In the genomic region with DNA sequence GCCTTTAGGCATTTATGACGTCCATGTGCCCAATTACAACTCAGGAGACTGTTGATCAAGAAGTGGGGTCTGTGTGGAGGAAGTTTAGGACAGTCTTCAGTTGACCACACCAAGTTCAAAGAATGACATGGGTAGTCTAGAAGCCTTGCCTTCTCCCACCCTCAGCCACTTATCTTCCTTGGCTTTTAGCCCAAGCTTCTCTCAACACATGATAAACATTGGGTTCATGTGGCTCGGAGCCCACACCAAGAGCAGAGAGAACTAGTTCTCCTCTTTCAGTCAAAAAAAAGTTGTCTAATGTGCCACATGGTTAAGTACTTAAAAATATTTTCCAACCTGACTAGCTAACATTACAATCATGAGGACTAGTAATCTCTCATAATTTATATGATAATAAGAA, we compare ENCODE assay signal across 20 mouse cellular contexts. TPM values are rescaled to one million over a fixed set of nuclear protein-coding genes. Genes with fewer than 3 reads are reported as not detected.
DNase-seq lines count a peak whose midpoint lies in the region; ATAC-seq and TF ChIP-seq lines count a peak whose summit lies in the region.
"Had no signal": no experiment of that assay in that cellular context is flagged by ENCODE, and none has a peak within 500 bp of the region (broad histone marks: within the 10 kb centered on the region; RNA-seq: fewer than 3 reads in every experiment).

No protein-coding gene starts in this region.

- DNase-seq in embryonic facial prominence, embryonic 10.5 days (ENCODE audit: low spot score) = no peak
- DNase-seq in lung, embryonic 14.5 days = peak; percentile 82
- DNase-seq in lung, adult 18-20 months = no peak
- no peak for DNase-seq in stomach, postnatal 0 days (ENCODE audit: low spot score)
- DNase-seq in cerebellum, postnatal 25 days = no peak
- DNase-seq: adrenal gland, adult 2 months; adrenal gland, postnatal 25 days; B cell, adult 2 months; cerebellum, adult 18-20 months; cerebellum, adult 9-11 months; gastrocnemius, postnatal 14 days; heart, postnatal 36 days had no signal

- no peak overlapping the region for H3K9ac ChIP-seq in embryonic facial prominence, embryonic 12.5 days
- H3K9ac ChIP-seq in lung, embryonic 14.5 days = no peak overlapping the region
- H3K9ac ChIP-seq in stomach, embryonic 14.5 days (replicated peaks; ENCODE audit: low read depth, low read length) = no peak overlapping the region
- H3K9ac ChIP-seq in stomach, postnatal 0 days (ENCODE audit: low read length) = no peak overlapping the region
- H3K9ac ChIP-seq: forebrain, embryonic 12.5 days; hindbrain, embryonic 15.5 days had no signal

- H3K9me3 ChIP-seq in embryonic facial prominence, embryonic 12.5 days = no peaks in the 10 kb centered on the region
- no peaks in the 10 kb centered on the region for H3K9me3 ChIP-seq in embryonic facial prominence, embryonic 10.5 days
- H3K9me3 ChIP-seq in lung, embryonic 14.5 days (ENCODE audit: low read depth, low read length) = no peaks in the 10 kb centered on the region
- H3K9me3 ChIP-seq in stomach, embryonic 14.5 days (ENCODE audit: control insufficient read depth, low read depth, low read length) = no peaks in the 10 kb centered on the region
- H3K9me3 ChIP-seq in stomach, postnatal 0 days (ENCODE audit: control insufficient read depth, low read length) = no peaks in the 10 kb centered on the region
- H3K9me3 ChIP-seq: forebrain, embryonic 12.5 days; hindbrain, embryonic 15.5 days had no signal

- peaks cover 3% of the 10 kb centered on the region; the same call in 1 of the 2 replicates for H3K4me1 ChIP-seq in embryonic facial prominence, embryonic 12.5 days
- H3K4me1 ChIP-seq in embryonic facial prominence, embryonic 10.5 days = no peaks in the 10 kb centered on the region; the same call in none of the 2 replicates
- H3K4me1 ChIP-seq in lung, embryonic 14.5 days (ENCODE audit: insufficient read depth) = peaks cover 6% of the 10 kb centered on the region; the same call in 1 of the 2 replicates
- H3K4me1 ChIP-seq in stomach, embryonic 14.5 days (ENCODE audit: control insufficient read depth, insufficient read depth, low read length) = no peaks in the 10 kb centered on the region
- no peaks in the 10 kb centered on the region for H3K4me1 ChIP-seq in stomach, postnatal 0 days (replicated peaks; ENCODE audit: control insufficient read depth, insufficient read depth)
- H3K4me1 ChIP-seq: forebrain, embryonic 12.5 days; hindbrain, embryonic 15.5 days had no signal

- no peaks in the 10 kb centered on the region for H3K27me3 ChIP-seq in embryonic facial prominence, embryonic 12.5 days
- no peaks in the 10 kb centered on the region for H3K27me3 ChIP-seq in embryonic facial prominence, embryonic 10.5 days (replicated peaks; ENCODE audit: low read depth, poor library complexity, severe bottlenecking)
- no peaks in the 10 kb centered on the region for H3K27me3 ChIP-seq in lung, embryonic 14.5 days (ENCODE audit: insufficient read depth, low read length)
- no peaks in the 10 kb centered on the region for H3K27me3 ChIP-seq in stomach, embryonic 14.5 days (ENCODE audit: control insufficient read depth, insufficient read depth, low read length)
- no peaks in the 10 kb centered on the region for H3K27me3 ChIP-seq in stomach, postnatal 0 days (ENCODE audit: control insufficient read depth, insufficient read depth, low read length)
- H3K27me3 ChIP-seq: forebrain, embryonic 12.5 days; hindbrain, embryonic 15.5 days had no signal

- no peak for TF ChIP-seq EP300 in stomach, postnatal 0 days (optimal IDR thresholded peaks at IDR 0.05)

- no peaks in the 10 kb centered on the region for H3K36me3 ChIP-seq in embryonic facial prominence, embryonic 12.5 days
- H3K36me3 ChIP-seq in embryonic facial prominence, embryonic 10.5 days (replicated peaks) = no peaks in the 10 kb centered on the region
- H3K36me3 ChIP-seq in lung, embryonic 14.5 days (ENCODE audit: insufficient read depth) = no peaks in the 10 kb centered on the region
- no peaks in the 10 kb centered on the region for H3K36me3 ChIP-seq in stomach, embryonic 14.5 days (ENCODE audit: control insufficient read depth, insufficient read depth, low read length)
- no peaks in the 10 kb centered on the region for H3K36me3 ChIP-seq in stomach, postnatal 0 days (ENCODE audit: control insufficient read depth, insufficient read depth, low read length)
- H3K36me3 ChIP-seq: forebrain, embryonic 12.5 days; G1E; hindbrain, embryonic 15.5 days had no signal

- 75% methylated on average over 2 of the region's 2 CpGs for whole genome bisulfite sequencing in embryonic facial prominence, embryonic 12.5 days
- WGBS in embryonic facial prominence, embryonic 10.5 days = 77% methylated on average over 2 of the region's 2 CpGs
- WGBS in lung, embryonic 14.5 days = 31% methylated on average over 2 of the region's 2 CpGs
- 64% methylated on average over 2 of the region's 2 CpGs for WGBS in stomach, embryonic 14.5 days
- 49% methylated on average over 2 of the region's 2 CpGs for WGBS in stomach, postnatal 0 days

- no peak overlapping the region for H3K4me3 ChIP-seq in embryonic facial prominence, embryonic 12.5 days
- no peak overlapping the region for H3K4me3 ChIP-seq in embryonic facial prominence, embryonic 10.5 days
- H3K4me3 ChIP-seq in lung, embryonic 14.5 days (ENCODE audit: low read depth, low read length) = no peak overlapping the region
- no peak overlapping the region for H3K4me3 ChIP-seq in stomach, embryonic 14.5 days (ENCODE audit: low read depth, low read length)
- H3K4me3 ChIP-seq in stomach, postnatal 0 days (ENCODE audit: low read depth, low read length) = no peak overlapping the region
- H3K4me3 ChIP-seq: forebrain, embryonic 12.5 days; hindbrain, embryonic 15.5 days had no signal

- no peak overlapping the region for H3K4me2 ChIP-seq in embryonic facial prominence, embryonic 12.5 days (replicated peaks)
- H3K4me2 ChIP-seq in lung, embryonic 14.5 days = no peak overlapping the region
- H3K4me2 ChIP-seq in stomach, embryonic 14.5 days (replicated peaks; ENCODE audit: low read depth, low read length) = no peak overlapping the region
- H3K4me2 ChIP-seq in stomach, postnatal 0 days (replicated peaks; ENCODE audit: low read depth) = no peak overlapping the region
- H3K4me2 ChIP-seq: forebrain, embryonic 12.5 days; hindbrain, embryonic 15.5 days had no signal

- ATAC-seq in embryonic facial prominence, embryonic 12.5 days (ENCODE audit: insufficient number of reproducible peaks, insufficient read depth, low FRiP score, low TSS enrichment) = no peak
- 0 out of 2 replicates have a peak, but pooled peaks have one; percentile 32 for ATAC-seq in lung, embryonic 14.5 days (ENCODE audit: insufficient read depth)
- no peak for ATAC-seq in stomach, embryonic 14.5 days (ENCODE audit: insufficient number of reproducible peaks, insufficient read depth, low FRiP score, low read depth)
- ATAC-seq in stomach, postnatal 0 days (ENCODE audit: low FRiP score, low TSS enrichment) = no peak
- ATAC-seq: CD4-positive, CD25-positive, alpha-beta regulatory T cell, adult 4 months; forebrain, embryonic 16.5 days; intestine, embryonic 16.5 days had no signal

- no peak for TF ChIP-seq CTCF in lung, embryonic 14.5 days (IDR thresholded peaks at IDR 0.05; ENCODE audit: low read depth)
- TF ChIP-seq CTCF in stomach, postnatal 0 days (IDR thresholded peaks at IDR 0.05; ENCODE audit: low read depth) = no peak

- peak overlapping the region; percentile 70; the same call in 1 of the 2 replicates for H3K27ac ChIP-seq in embryonic facial prominence, embryonic 12.5 days
- H3K27ac ChIP-seq in embryonic facial prominence, embryonic 10.5 days (replicated peaks) = no peak overlapping the region; the same call in 1 of the 2 replicates
- peak overlapping the region; percentile 76 for H3K27ac ChIP-seq in lung, embryonic 14.5 days (ENCODE audit: low read depth)
- 0 out of 2 replicates have a peak overlapping the region, but pooled peaks have one; percentile 6 for H3K27ac ChIP-seq in stomach, embryonic 14.5 days (ENCODE audit: low read length)
- no peak overlapping the region for H3K27ac ChIP-seq in stomach, postnatal 0 days (replicated peaks)
- H3K27ac ChIP-seq: forebrain, embryonic 12.5 days; hindbrain, embryonic 15.5 days had no signal

RNA-seq across cellular contexts. Expression of a gene that starts 55.0 kb away (rescaled TPM):
- polyA plus RNA-seq in embryonic facial prominence, embryonic 12.5 days (2016; fragmentation: Nextera tagmentation; extraction: Ambion mirVana) = 25.7 and 26.1 TPM in 2 replicates
- polyA plus RNA-seq in embryonic facial prominence, embryonic 10.5 days (2016; fragmentation: Nextera tagmentation; extraction: Ambion mirVana) = 15.0 and 15.5 TPM in 2 replicates
- 58.2 and 59.1 TPM in 2 replicates for polyA plus RNA-seq in lung, embryonic 14.5 days (2014; fragmentation: Nextera tagmentation; extraction: Ambion mirVana)
- polyA plus RNA-seq in stomach, embryonic 14.5 days (2014; fragmentation: Nextera tagmentation; extraction: Ambion mirVana) = 25.1 and 27.9 TPM in 2 replicates
- 2.9 and 3.4 TPM in 2 replicates for polyA plus RNA-seq in stomach, postnatal 0 days (2015; fragmentation: Nextera tagmentation; extraction: Ambion mirVana)
- polyA plus RNA-seq: CD4-positive, CD25-positive, alpha-beta regulatory T cell, adult 4 months had no signal

Comparison
In these comparisons a context has a peak if more than half of its experiments do, and no peak if none do; other contexts are left out.
1. H3K27ac ChIP-seq: peak in embryonic facial prominence, embryonic 12.5 days (single experiment), lung, embryonic 14.5 days (single experiment) and stomach, embryonic 14.5 days (single experiment); none in embryonic facial prominence, embryonic 10.5 days (single experiment) and stomach, postnatal 0 days (single experiment).